ENCODE assay signal across 8 mouse cellular contexts in genomic region chr16:22429377-22429776, GRCm38 (mm10). TPM values are rescaled to one million over a fixed set of nuclear protein-coding genes. Genes with fewer than 3 reads are reported as not detected.
DNase-seq lines count a peak whose midpoint lies in the region; ATAC-seq lines count a peak whose summit lies in the region.

No protein-coding gene starts in this region.

- 8% methylated on average over 8 of the region's 8 CpGs for WGBS in heart, embryonic 12.5 days
- 4% methylated on average over 8 of the region's 8 CpGs for WGBS in hindbrain, embryonic 14.5 days
- WGBS in midbrain, embryonic 11.5 days, result under 1% methylated on average over 8 of the region's 8 CpGs

- peaks cover 42% of the 10 kb centered on the region for H3K4me1 ChIP-seq in heart, embryonic 12.5 days (replicated peaks)
- H3K4me1 ChIP-seq in hindbrain, embryonic 14.5 days (replicated peaks; ENCODE audit: control insufficient read depth, insufficient read depth, low read length), result peaks cover 38% of the 10 kb centered on the region
- peaks cover 17% of the 10 kb centered on the region for H3K4me1 ChIP-seq in midbrain, embryonic 11.5 days (ENCODE audit: control insufficient read depth, insufficient read depth, low read length)

- H3K9me3 ChIP-seq in heart, embryonic 12.5 days (replicated peaks), result no peaks in the 10 kb centered on the region
- no peaks in the 10 kb centered on the region for H3K9me3 ChIP-seq in hindbrain, embryonic 14.5 days (ENCODE audit: control insufficient read depth, low read length)
- no peaks in the 10 kb centered on the region for H3K9me3 ChIP-seq in midbrain, embryonic 11.5 days (ENCODE audit: control insufficient read depth, low read length)

- no peak for DNase-seq in heart, adult 8-10 months (ENCODE audit: low spot score)
- peak; percentile 93 for DNase-seq in R1 (ENCODE audit: low read depth, low spot score)
- no peak for DNase-seq in hindbrain, embryonic 14.5 days (ENCODE audit: low spot score)
- no peak for DNase-seq in midbrain, embryonic 11.5 days (ENCODE audit: low spot score, missing footprints)
- no peak for DNase-seq in thymus, postnatal 25 days
- no peak for DNase-seq in left cerebral cortex, postnatal 4 days

- H3K27me3 ChIP-seq in heart, embryonic 12.5 days (replicated peaks), result no peaks in the 10 kb centered on the region
- H3K27me3 ChIP-seq in hindbrain, embryonic 14.5 days (ENCODE audit: control insufficient read depth, insufficient read depth, low read length), result peaks cover 9% of the 10 kb centered on the region
- peaks cover 11% of the 10 kb centered on the region for H3K27me3 ChIP-seq in midbrain, embryonic 11.5 days (ENCODE audit: control insufficient read depth, insufficient read depth, low read length)

- H3K27ac ChIP-seq in heart, embryonic 12.5 days (ENCODE audit: poor library complexity, severe bottlenecking), result peak overlapping the region; percentile 70
- H3K27ac ChIP-seq in hindbrain, embryonic 14.5 days, result peak overlapping the region; percentile 78
- H3K27ac ChIP-seq in midbrain, embryonic 11.5 days (ENCODE audit: low read depth, low read length), result no peak overlapping the region

- intact Hi-C loops in left cerebral cortex, postnatal 4 days (cut with DNase I), result loop anchor here (10.0 kb wide), 1 partner anchor 95 kb away; no protein-coding TSS in a partner anchor

- peak overlapping the region; percentile 40; the same call in 1 of the 2 replicates for H3K9ac ChIP-seq in heart, embryonic 12.5 days
- H3K9ac ChIP-seq in hindbrain, embryonic 14.5 days, result peak overlapping the region; percentile 8; the same call in 1 of the 2 replicates
- no peak overlapping the region for H3K9ac ChIP-seq in midbrain, embryonic 11.5 days (ENCODE audit: low read length)

- H3K4me3 ChIP-seq in heart, embryonic 12.5 days, result peak overlapping the region; percentile 16
- H3K4me3 ChIP-seq in hindbrain, embryonic 14.5 days (replicated peaks; ENCODE audit: low read length), result no peak overlapping the region
- H3K4me3 ChIP-seq in midbrain, embryonic 11.5 days (ENCODE audit: low read depth, low read length), result no peak overlapping the region

- peaks cover 11% of the 10 kb centered on the region for H3K36me3 ChIP-seq in heart, embryonic 12.5 days
- no peaks in the 10 kb centered on the region for H3K36me3 ChIP-seq in hindbrain, embryonic 14.5 days (replicated peaks; ENCODE audit: control insufficient read depth, insufficient read depth)
- H3K36me3 ChIP-seq in midbrain, embryonic 11.5 days (ENCODE audit: control insufficient read depth, insufficient read depth, low read length), result no peaks in the 10 kb centered on the region

- 0 out of 2 replicates have a peak, but pooled peaks have one; percentile 33 for ATAC-seq in heart, embryonic 12.5 days (ENCODE audit: insufficient number of reproducible peaks, low FRiP score)
- no peak for ATAC-seq in hindbrain, embryonic 14.5 days (ENCODE audit: low FRiP score)
- ATAC-seq in midbrain, embryonic 11.5 days (ENCODE audit: low FRiP score), result peak; percentile 28
- ATAC-seq in frontal cortex, adult (ENCODE audit: low TSS enrichment), result no peak

- H3K4me2 ChIP-seq in heart, embryonic 12.5 days, result peak overlapping the region; percentile 63
- H3K4me2 ChIP-seq in hindbrain, embryonic 14.5 days (replicated peaks), result peak overlapping the region; percentile 50
- H3K4me2 ChIP-seq in midbrain, embryonic 11.5 days, result peak overlapping the region; percentile 35

RNA-seq across cellular contexts. Expression of gene Etv5, which starts 10.1 kb away (rescaled TPM):
- polyA plus RNA-seq in heart, embryonic 12.5 days (2016; fragmentation: Nextera tagmentation; extraction: Ambion mirVana), result 23.8 and 29.6 TPM in 2 replicates
- 1 to 10 TPM; 8.8 to 9.8 (median 9.3) TPM for total RNA-seq in heart, adult 8-10 months (2022)
- 21.3 and 27.0 TPM in 2 replicates for polyA plus RNA-seq in hindbrain, embryonic 14.5 days (2014; fragmentation: Nextera tagmentation; extraction: Ambion mirVana)
- polyA plus RNA-seq in midbrain, embryonic 11.5 days (2014; fragmentation: Nextera tagmentation; extraction: Ambion mirVana), result 10.1 and 13.4 TPM in 2 replicates
- total RNA-seq in left cerebral cortex, postnatal 4 days (2021), result 10 to 100 TPM; 24.8 to 28.4 TPM

Comparison
In these comparisons a context has a peak if more than half of its experiments do, and no peak if none do; other contexts are left out.
1. ATAC-seq: peak in heart, embryonic 12.5 days (single experiment) and midbrain, embryonic 11.5 days (single experiment); none in hindbrain, embryonic 14.5 days (single experiment) and frontal cortex, adult (single experiment).
2. Peak in every context shown above with its lines, with median percentiles within 50 percentile points of each other: H3K4me2 ChIP-seq.